Mouse (Mus musculus) thymus, adult 2 months (tissue): ENCODE measurements around the gene Pcbp3.

Experiments
- CTCF ChIP-seq: fragments of 200-500 bp; IDR thresholded peaks from 2 replicates; pipeline ENCODE4 v1.5.1; 2012; ENCODE audit warnings: mild to moderate bottlenecking, control low read depth, low read length, moderate library complexity, borderline replicate concordance; ENCODE audit not compliant: control insufficient read depth, poor library complexity, insufficient read depth; ENCODE audit errors: extremely low read depth
- POLR2A ChIP-seq: fragments of 200-500 bp; IDR thresholded peaks from 2 replicates; pipeline ENCODE4 v1.6.1; 2012; ENCODE audit warnings: mild to moderate bottlenecking, low read length, control low read depth, moderate library complexity; ENCODE audit not compliant: control insufficient read depth, poor library complexity, insufficient read depth; ENCODE audit errors: extremely low read depth

GRCm38 (mm10) chr10:76997759-76998513, 36.2 kb upstream of the Pcbp3 start:
- no peak for TF ChIP-seq CTCF
- no peak for TF ChIP-seq POLR2A
